Mouse (Mus musculus): ENCODE data around the gene Gm20388.

DNA sequence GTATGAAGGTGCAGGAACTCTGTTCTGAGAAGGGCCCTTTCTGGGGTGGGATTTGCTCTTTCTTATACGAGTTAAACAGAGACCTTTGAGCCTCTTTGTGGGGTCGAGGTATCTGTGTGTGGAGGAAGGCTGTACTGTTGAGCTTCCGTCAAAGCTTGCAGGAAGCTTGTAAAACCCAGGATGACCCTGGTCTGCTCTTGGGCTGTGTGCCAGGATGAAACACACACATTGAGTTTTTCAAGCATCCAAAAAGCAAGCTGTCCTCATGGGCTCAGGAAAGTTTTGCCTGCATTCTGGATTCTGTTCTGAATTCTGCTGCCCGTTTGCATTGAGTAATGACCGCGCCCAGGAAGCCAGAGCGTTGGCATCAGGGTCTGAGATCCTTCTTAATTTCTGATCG, 4353.4 kb downstream of the Gm20388 start:
- TF ChIP-seq EP300 (IDR thresholded peaks at IDR 0.05; ENCODE audit: insufficient read depth, low read depth, low read length) (no peak), CTCF (IDR thresholded peaks at IDR 0.05; ENCODE audit: low read depth, low read length) (no peak)

Data from ES-Bruce4 (cell line).